Mouse (Mus musculus) C2C12 (cell line): ENCODE results near the gene Emg1. TPM values are rescaled to one million over a fixed set of nuclear protein-coding genes. Genes with fewer than 3 reads are reported as not detected.

Experiments
- H3K27me3 ChIP-seq: one replicate; pipeline ENCODE4 v1.6.1; 2011; ENCODE audit not compliant: control insufficient read depth, insufficient read depth, insufficient read length
- H3K36me3 ChIP-seq: one replicate; pipeline ENCODE4 v1.6.1; 2011; ENCODE audit not compliant: control insufficient read depth, insufficient read depth
- H3K4me3 ChIP-seq: one replicate; pipeline ENCODE4 v1.5.1; 2011; ENCODE audit warnings: mild to moderate bottlenecking, control low read depth; ENCODE audit not compliant: poor library complexity, insufficient read depth, severe bottlenecking
- H3K79me2 ChIP-seq: one replicate; pipeline ENCODE4 v1.6.1; 2011; ENCODE audit not compliant: control insufficient read depth, insufficient read depth
- H3K79me3 ChIP-seq: one replicate; pipeline ENCODE4 v1.6.1; 2011; ENCODE audit warnings: low read depth, control low read depth
- H3ac ChIP-seq: one replicate; pipeline ENCODE3; 2011; ENCODE audit warnings: low read depth; ENCODE audit not compliant: control insufficient read depth, insufficient read length
- CEBPB ChIP-seq: IDR thresholded peaks from one replicate; pipeline ENCODE4 v1.6.1; 2011; ENCODE audit warnings: low read depth, mild to moderate bottlenecking, control low read depth, moderate library complexity
- CTCF ChIP-seq: IDR thresholded peaks from one replicate; pipeline ENCODE4 v1.5.1; 2011; ENCODE audit not compliant: control insufficient read depth, insufficient read depth, insufficient read length
- FOSL1 ChIP-seq: IDR thresholded peaks from one replicate; pipeline ENCODE4 v1.8.0; 2011; ENCODE audit warnings: mild to moderate bottlenecking, low read length; ENCODE audit not compliant: poor library complexity, insufficient read depth, severe bottlenecking
- MAX ChIP-seq: IDR thresholded peaks from one replicate; pipeline ENCODE4 v1.6.1; 2011; ENCODE audit warnings: mild to moderate bottlenecking, control low read depth
- MYOD1 ChIP-seq: IDR thresholded peaks from one replicate; pipeline ENCODE4 v1.6.1; 2011; ENCODE audit warnings: low read depth; ENCODE audit not compliant: control insufficient read depth, insufficient read length
- MYOG ChIP-seq: IDR thresholded peaks from one replicate; pipeline ENCODE4 v1.6.1; 2011; ENCODE audit not compliant: control insufficient read depth, insufficient read length; ENCODE audit errors: extremely low read depth
- USF1 ChIP-seq: IDR thresholded peaks from one replicate; pipeline ENCODE4 v1.6.1; 2011; ENCODE audit warnings: low read depth, mild to moderate bottlenecking, control low read depth, moderate library complexity
- polyA plus RNA-seq: library from polyadenylated mRNA; unstranded; fragments of >200 nt; fragmentation: generic; extraction: Trizol; gene quantifications from one replicate; pipeline ENCODE4 v1.2.1, GENCODE M21; 2012; ENCODE audit warnings: missing spikeins

Emg1 gene
- polyA plus RNA-seq, 1 experiment = 208 TPM

DNA sequence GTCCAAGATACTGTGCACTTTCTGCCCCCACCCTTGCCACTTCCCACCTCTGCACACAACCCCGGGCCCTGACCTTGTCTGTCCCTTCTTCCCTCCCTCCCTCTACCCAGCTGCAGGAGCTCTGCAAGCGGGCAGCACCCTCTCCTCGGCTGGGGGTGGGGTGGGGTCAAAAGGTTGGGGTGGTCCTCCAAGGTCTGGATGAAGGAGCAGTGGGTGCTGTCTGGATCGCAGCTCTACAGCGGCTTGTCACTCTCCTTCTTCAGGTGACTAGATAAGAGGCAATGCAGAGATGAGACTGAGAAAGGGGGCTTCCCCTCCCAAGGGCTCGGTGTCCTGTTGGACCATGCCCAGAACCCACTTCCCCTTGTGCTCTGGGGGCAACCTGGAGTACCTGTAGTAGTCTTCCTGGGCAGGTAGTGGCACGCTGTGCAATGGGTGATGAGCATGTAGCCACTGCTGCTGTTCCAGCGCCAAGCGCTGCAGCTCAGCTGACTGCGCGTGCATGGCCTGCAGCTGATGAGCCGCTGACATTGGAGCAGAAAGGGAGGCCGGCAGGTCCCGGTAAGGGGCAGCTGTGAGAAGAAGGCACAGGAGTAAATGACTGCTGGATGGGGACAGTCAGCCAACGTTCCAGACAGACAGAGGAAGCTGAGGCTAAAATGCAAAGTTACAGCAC, 31.0 kb upstream of the Emg1 start:
- H3K79me2 ChIP-seq = peaks cover 10% of the 10 kb centered on the region
- H3K4me3 ChIP-seq = no peak overlapping the region
- TF ChIP-seq CEBPB = no peak
- TF ChIP-seq CTCF = no peak
- no peak for TF ChIP-seq MYOD1
- TF ChIP-seq USF1 = no peak
- no peak for TF ChIP-seq MYOG
- TF ChIP-seq MAX = no peak
- TF ChIP-seq FOSL1 = no peak
- no peak overlapping the region for H3ac ChIP-seq
- H3K79me3 ChIP-seq = no peaks in the 10 kb centered on the region
- peaks cover 37% of the 10 kb centered on the region for H3K36me3 ChIP-seq
- no peaks in the 10 kb centered on the region for H3K27me3 ChIP-seq

DNA sequence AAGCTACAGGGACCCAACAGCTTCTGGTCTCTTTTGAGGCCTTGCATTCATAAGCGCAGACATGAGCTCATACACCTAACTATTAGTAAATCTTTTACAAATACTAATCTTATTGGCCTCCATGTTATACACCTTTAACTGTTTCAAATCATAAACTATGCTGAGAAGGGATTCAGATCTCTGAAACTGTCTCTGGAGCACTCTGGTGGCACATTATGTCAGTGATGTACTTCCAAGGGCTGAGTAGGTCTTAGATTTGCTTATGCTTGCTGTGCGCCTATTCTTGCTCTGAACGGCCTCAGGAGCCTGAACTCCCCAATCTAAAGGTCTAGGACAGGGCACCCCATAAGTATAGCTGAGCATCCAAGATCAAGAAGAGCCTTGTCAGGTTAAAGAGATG, 29.9 kb upstream of the Emg1 start:
- Histone ChIP-seq H3K27me3 (no peaks in the 10 kb centered on the region), H3K79me2 (peaks cover 10% of the 10 kb centered on the region), H3K79me3 (no peaks in the 10 kb centered on the region), H3K36me3 (peaks cover 33% of the 10 kb centered on the region), H3ac (peak overlapping the region; percentile 37), H3K4me3 (no peak overlapping the region)
- TF ChIP-seq CTCF = no peak
- no peak for TF ChIP-seq MAX
- TF ChIP-seq MYOG = no peak
- no peak for TF ChIP-seq FOSL1
- no peak for TF ChIP-seq MYOD1
- no peak for TF ChIP-seq USF1
- no peak for TF ChIP-seq CEBPB

DNA sequence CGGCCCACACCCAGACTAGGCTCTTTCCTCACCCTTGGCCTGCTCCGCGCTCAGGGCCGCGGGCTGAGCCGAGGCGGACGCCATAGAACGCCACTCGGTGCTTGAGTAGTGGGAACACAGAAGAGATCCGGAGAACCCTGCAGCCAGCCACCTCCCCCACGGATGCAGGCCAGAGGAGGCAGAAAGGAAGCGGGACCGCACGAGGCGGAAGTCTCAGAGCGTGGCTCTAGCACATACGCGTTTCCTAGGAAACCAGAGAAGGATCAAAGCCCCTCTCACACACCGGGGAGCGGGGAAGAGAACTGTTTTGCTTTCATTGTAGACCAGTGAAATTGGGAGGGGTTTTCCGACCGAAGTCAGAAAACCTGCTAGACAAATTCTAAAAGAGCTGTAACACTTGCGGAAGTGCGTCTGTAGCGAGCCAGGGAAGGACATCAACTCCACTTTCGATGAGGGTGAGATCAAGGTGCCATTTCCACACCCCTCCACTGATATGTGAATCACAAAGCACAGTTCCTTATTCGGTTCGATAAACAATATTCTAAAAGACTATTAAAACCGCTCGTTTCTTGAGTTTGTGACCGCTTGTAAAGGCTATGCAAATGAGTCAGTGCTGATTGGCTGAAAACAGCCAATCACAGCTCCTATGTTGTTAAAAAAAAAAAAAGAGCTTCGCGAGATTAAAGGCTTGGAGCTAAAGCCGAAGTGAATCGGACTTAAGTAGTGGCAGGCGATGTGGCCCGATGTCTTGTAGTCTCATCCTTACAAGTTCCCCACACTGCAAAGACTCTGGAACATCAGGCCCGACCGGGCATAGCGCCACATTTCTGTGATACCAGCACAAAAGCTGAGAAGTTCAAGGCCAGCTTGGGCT, 29.1 kb upstream of the Emg1 start, which contains the start of gene Grcc10:
TSS of gene Grcc10 (minus strand) at position 487 of the 874 bp plus-strand sequence.
- peaks cover 10% of the 10 kb centered on the region for H3K79me2 ChIP-seq
- peak within 1 kb of the TSS; percentile 91 for H3ac ChIP-seq
- TF ChIP-seq MYOD1 (no peak), MAX (peak; percentile 78), CEBPB (peak; percentile 20), USF1 (no peak)
- H3K27me3 ChIP-seq = no peaks in the 10 kb centered on the region
- no peaks in the 10 kb centered on the region for H3K79me3 ChIP-seq
- H3K36me3 ChIP-seq = peaks cover 27% of the 10 kb centered on the region
- peak within 1 kb of the TSS; percentile 45 for H3K4me3 ChIP-seq

DNA sequence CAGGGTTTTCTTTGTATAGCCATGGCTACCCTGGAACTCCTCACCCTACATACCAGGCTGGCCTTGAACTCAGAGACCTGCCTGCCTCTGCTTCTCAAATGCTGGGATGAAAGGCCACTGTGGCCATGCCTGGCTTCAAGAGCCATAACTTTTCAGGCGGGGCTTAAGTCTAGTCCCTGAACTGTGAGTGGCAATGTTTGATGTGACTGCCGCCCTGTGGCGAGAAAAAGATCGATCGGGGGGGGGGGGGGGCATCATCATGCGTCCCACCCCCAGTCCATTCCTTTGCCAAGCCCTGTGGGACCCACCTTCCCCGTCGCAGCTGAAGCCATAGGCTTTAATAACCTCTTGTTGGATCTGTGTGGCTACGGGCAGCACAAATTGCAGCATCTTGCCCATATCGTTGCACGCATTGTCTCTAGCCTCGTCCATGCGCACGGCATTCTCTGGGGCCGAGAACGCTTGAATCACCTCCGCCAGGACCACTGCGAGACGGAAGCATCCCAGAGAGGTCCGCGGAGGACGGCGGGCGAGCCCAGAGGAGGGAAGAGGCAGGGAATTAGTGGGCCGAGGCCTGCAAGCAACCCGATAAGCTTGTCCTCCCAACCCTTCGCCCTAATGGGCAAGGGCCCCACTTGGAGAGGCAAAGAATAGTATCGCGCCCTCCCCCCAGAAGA, 28.4 kb upstream of the Emg1 start:
- TF ChIP-seq CTCF (peak; percentile 45), MYOD1 (no peak), USF1 (no peak), MAX (peak; percentile 47)
- Histone ChIP-seq H3K79me3 (no peaks in the 10 kb centered on the region), H3ac (peak overlapping the region; percentile 91), H3K4me3 (peak overlapping the region; percentile 45), H3K36me3 (peaks cover 27% of the 10 kb centered on the region), H3K27me3 (no peaks in the 10 kb centered on the region), H3K79me2 (peaks cover 10% of the 10 kb centered on the region)

DNA sequence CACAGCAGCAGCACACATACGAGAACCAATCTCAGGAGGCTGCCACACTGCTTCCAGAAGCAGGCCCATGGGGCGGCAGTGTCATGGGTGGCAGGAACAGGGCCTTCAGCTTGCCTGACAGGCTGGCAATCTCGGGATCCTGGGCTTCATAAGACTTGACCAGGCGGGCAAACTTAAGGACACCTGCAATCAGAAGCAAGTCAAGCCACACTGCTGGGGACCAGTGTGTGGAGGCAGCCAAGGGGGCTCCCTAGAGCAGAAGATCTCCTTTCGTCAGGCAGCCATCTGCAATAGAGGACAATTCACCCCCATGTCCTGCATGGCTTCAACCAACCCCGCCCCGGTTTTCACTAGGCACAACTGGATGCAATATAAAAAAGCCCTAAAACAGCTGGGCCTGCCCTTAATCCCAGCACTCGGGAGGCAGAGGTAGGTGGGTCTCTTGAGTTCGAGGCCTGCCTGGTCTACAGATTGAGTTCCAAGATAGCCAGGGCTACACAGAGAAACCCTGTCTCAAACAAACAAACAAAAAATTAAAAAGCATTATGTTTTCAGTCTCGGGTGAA, 27.3 kb upstream of the Emg1 start:
- Histone ChIP-seq H3K27me3 (no peaks in the 10 kb centered on the region), H3K79me3 (no peaks in the 10 kb centered on the region), H3K79me2 (peaks cover 10% of the 10 kb centered on the region), H3K4me3 (no peak overlapping the region), H3ac (no peak overlapping the region), H3K36me3 (peaks cover 18% of the 10 kb centered on the region)
- TF ChIP-seq USF1 (no peak), MAX (no peak), MYOG (no peak), FOSL1 (no peak), CEBPB (no peak), CTCF (no peak), MYOD1 (no peak)

DNA sequence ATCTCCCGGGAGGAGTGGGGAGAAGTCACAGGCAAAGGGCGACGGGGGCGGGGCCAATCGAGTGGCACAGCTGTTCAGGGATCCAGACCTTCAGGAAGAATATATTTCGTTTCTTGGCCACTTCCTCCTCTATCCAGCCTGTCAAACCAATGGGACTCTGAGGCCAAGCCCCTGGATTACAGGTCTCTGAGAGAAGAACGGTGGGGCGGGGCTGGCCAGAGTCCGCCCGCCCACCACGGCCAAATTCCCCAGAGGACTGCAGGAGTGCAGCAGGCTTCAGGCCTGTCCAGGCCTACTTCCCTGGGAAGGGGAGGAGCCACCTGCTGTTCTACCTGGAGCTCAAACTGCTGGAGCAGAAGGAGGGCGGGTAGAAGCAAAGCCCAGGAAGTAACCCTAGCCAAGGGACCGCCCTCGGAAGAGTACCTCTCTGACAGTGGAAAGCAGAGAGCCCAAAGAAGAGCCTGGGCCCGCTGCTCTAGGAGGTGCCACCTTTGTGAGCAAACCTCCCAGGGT, 26.6 kb upstream of the Emg1 start, which contains the start of gene Ptpn6:
TSS of gene Ptpn6 (minus strand) at position 204 of the 513 bp plus-strand sequence.
- Histone ChIP-seq H3K79me2 (peaks cover 10% of the 10 kb centered on the region), H3ac (no peak within 1 kb of the TSS), H3K27me3 (no peaks in the 10 kb centered on the region), H3K4me3 (no peak within 1 kb of the TSS), H3K79me3 (no peaks in the 10 kb centered on the region), H3K36me3 (peaks cover 10% of the 10 kb centered on the region)
- TF ChIP-seq CTCF (no peak), USF1 (no peak), MYOG (no peak), FOSL1 (no peak), MYOD1 (no peak), MAX (no peak), CEBPB (no peak)
